Mouse (Mus musculus) layer of hippocampus, adult 11-12 months (tissue): ENCODE results near the gene Xylb.

ENCODE experiments used
- DNase-seq: peaks from one replicate; pipeline ENCODE4 v3.0.0; 2022; ENCODE audit warnings: low spot score

The Xylb gene

DNA sequence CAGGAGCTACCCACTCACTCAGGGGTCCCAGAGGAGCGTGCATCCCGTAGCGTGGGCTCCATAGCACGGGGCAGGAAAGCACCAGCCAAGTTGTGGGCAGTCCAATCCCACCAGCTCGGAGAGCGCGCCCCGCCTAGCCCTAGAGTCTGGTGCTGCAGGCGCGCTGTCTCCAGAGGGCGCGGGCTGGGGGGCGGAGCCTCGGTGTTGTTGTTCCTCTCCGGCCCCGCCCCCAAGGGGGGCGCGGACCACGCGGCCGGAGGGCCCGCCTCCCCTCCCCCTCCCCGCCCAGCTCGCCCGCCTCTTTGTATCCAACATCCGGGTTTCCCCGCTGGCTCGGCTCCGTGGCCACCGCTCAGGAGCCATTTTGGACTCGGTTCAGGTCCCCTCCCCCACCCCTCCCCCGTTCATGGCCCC, 44.6 kb downstream of the Xylb start, which contains the start of gene Acvr2b:
Gene Acvr2b, plus strand, starts transcription at position 318 of the 414 bp plus-strand sequence.
- peak; percentile 95 for DNase-seq

DNA sequence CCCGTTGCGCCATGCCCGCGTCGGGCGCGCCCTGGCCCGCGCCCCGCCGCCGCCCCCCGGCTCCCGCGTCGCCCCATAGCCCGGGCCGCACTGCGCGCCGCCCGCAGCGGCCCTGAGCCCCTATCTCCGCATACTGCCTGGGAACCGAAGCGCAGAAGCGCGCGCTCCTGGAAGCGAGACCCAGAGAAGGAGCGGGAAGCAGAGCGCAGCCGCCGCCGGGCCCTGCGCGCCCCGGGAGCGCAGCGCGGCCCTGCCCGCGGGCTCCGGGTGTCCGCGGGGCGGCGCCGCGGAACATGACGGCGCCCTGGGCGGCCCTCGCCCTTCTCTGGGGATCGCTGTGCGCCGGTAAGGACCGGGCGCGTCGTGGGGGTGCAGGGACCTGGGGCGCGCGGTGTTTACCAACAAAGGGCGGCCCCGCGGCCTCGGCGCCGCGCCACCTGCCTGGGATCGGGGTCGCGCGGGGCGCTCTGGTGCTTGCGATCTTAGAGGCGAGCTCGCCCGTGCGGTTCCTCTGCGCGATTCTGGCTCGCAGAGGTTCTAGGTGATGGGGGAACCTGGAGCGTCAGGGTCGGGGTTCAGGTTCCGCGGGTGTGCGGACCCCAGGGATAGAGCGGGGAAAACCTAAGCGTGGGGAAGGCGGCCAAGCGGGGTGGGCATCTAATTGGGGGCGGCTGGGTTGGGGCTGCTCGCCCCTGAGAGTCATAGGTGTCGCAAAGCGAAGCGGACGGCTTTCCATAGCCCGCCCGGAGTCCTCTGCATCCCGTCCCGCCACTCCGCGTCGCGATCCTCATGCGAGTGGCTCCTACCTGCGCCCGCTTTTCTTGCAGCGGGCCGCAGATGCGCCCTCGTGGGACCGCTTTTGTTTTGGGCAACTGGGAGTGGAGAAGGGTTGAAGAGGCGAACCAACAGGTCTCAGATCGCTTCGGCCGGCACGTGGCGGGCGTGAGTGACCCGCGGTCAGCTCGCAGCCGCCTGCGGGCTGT, 45.4 kb downstream of the Xylb start:
- DNase-seq, result peak; percentile 57

DNA sequence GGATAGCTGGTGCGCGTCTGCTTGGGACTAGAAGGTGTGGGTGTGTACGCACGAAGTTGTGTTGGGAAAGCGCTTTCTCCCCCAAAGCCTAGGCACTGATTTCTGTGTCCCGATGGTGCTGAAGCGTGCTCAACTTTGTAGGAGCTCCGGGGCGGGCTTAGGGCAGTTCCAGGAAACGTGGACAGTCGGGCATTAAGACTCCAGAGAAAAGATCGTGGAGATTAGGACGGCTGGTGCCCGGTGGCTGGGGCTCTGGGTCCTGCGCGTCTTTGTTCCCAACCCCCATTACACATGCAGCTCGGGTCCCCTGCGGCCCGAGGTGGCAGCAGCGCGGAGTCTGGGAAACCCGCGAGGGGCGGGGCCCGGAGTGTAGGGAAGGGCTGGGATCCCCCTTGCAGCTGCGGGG, 46.1 kb downstream of the Xylb start:
- DNase-seq, result peak; percentile 31

DNA sequence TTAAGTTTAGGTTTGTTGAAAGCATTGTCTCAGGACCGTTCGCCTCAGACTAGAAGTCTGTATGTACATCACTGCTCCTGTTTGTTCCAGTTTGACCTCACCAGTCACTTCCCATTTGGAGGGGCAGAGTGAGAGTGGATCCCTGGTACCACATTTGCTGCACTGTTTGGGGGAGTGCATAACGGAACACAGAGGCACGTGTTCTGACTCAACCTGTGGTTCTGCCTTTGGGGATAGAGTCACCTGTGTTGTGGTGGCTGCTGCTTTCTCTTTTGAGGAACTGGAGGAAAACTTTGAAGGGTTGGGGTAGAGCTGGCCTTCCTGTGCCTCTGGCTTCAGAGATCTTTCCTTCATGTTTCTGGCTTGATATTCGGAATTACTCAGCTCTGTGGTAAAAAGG, 46.9 kb downstream of the Xylb start:
- no peak for DNase-seq

DNA sequence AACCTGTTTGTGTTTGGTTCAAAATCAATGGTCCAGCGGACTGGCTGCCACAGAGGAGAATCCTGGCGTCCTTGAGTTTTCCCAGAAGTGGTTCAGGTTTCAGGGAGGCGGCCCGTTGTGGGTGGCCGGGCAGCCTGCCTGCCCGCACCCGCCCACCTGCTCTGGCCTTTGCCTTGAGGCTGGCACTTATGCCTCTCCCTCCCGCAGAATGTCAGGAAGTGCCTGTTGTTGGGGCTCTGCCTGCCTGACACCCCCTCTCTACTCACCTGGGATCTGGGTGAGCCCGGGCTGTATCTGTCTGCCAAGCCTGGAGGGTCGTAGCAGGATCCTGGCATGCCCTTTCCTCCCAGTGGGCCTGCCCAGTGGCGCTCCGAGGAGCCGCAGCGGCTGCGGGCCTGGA, 50.7 kb downstream of the Xylb start:
- DNase-seq, result no peak

DNA sequence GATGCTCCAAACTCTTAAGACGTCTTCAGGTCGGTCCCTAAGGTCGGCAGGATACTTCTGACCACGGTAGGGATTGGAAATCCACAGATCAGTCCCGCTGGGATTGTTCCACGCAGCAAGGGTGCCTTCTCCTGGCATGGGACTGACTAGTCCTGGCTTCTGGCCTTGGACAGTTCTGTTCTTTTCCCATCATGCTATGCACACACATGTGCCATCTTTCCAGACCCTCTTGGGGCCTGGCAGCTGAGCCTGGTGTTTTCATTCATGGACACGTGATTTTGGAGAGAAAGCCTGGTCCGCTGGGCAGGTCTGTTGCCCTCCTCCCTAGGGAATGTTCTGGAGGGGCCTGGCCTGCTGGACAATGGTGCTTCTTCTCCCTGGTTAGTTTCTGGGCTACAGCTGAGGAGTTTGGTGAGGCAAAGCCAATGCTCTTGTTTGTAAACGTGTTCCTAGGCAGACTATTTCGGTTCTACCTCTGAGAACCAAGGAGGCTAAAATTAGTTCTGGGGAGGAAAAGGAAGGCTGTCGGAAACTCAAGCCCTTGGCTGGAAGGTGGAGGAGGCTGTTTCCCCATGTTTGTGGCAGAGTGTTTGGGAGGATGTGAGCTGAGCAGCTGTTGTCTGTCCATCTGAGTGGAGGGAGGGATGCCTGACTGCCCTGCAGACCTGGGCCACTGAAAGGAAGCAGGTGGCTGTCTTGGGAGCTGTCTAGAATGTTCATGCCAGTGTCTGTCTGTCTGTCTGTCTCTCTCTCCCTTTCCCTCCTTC, 51.9 kb downstream of the Xylb start:
- DNase-seq, result no peak

DNA sequence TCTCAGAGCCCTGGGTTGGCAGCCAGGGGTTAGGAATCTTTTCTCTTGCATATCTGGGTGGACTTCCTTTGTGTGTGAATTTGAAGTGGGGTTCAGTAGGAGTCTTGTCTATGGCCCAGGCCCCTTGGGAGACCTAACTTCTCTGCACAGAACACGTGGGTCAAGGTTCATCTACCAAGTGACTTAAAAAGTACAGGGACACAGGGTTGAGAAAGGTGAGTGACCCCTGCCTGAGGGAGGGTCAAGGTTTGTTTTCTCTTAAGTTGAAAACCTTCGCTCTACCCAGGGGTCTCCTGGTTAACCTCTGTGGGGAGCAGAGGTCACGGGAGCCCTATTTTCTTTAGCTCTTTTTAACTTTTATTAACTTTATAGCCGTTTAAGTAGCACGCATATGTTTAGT, 52.7 kb downstream of the Xylb start:
- no peak for DNase-seq

DNA sequence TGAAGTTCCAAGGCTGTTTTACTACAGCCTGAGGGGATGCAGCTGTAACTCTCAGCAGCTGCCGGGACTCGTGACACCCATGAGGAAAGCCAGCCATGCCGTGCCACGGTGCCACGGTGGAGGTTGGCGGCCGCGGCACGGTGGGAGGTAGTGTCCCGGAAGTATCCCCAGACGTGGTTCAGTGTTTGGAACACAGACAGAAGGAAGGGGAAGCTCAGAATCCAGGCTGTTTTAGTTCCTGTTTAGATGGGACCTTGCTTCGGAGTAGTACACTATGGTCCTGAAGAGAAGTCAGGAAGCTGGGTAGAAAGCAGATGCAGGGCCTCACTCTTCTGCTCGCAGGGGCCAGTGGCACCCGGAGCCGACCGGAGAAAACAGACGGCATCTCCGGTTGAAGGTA, 60.8 kb downstream of the Xylb start:
- DNase-seq, result no peak

DNA sequence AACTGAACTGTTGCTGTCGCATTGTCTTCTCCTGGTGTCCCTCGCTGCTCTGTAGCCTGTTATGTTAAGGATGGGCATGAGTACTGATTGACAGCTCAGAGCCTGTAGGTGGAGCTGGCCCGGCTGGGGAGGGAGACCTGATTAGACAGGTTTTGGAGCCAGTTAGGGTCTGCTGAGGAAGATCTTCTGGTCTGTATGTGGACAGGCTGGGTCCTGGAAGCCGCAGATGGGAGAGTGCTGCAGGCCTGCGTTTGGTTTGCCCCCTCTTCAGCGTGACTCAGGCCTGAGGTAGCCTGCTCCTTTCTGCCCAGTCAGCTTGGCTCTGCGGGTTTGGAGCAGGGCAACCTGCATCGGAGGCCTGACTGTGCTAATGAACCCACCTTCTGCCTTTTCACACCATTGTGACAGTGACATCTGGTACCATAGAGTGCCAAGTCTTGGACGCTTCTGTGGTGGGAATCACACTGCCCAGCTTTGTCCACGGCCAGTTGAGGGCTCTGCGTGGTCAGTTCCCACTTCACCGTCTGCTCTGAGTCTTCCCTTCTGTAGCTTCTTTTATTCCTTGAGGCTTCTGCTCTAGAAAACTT, 62.8 kb downstream of the Xylb start:
- no peak for DNase-seq

DNA sequence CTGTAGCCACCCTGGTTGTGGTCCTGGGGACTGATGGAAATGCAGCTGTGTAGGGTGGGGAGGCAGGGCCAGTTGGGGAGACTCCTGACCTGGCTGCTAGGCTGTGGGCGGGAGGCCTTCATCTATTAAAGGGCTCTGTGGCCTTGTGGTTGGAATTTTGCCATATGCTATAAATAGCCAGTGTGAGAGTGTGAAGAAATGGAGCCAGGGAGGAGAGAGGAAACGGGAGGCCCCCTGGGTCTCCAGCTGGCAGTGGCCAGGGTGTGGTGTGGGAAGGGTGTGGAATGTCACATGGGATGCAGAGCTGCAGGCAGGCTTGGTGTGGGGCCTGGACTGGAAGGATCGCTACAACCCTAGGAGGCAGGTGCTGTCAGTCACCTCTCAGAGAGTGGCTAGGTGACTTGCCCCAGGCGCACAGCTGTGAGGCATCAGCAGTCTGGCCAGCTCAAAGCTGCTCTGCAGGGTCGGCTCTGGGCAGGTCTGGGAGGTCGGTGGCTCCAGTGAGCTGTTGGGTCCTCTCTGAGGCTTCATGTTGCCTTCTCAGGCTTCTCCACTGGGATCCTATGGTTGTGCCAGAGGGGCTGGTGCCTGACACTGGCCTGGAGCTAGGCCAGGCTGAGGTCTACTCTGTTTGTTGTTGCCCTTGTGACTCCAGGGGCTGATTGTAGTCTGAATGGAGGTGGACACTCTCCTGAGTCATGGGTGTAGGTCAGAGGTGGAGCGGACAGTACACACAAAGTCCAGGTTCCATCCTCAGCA, 68.2 kb downstream of the Xylb start:
- DNase-seq, result no peak

DNA sequence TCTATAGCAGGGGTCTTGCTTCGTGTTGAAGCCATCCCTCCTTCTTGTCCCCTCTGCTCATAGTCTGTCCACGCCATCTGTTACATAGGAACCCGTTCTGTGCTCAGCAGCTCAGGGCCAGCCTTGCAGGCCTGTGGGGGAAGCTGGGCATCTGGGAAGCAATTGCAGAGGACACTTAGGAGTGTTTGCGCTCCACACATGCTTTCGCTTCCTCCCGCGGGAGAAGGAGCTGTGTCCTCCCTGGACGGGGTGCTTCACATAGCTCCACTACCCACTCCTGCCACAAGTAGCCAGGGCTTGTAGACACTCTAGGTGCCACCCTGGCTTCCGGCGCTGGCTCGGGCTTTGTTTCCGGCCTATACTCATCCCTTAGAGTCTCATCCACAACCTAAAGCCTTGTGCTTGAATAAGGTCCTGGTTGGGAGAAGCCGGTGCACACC, 68.8 kb downstream of the Xylb start:
- no peak for DNase-seq

DNA sequence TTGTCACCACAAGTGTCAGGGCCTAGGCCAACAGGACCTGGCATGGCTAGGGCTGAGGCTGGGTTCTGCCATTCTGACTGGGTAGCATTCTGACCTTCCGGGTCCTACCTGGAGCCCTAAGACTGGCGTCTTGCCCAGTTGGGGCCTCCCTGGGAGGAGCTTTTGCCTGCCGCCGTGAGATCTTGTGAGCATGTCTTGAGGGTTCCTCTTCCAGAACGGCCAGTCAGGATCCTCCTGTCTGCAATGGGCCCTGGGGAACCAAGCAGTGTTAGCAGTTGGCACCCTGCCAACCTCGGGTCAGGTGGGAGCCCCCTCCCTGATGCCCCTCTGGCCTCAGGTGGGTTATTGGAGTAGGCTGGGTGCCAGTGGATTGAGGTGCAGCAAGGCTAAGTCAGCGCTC, 69.3 kb downstream of the Xylb start:
- DNase-seq, result no peak

DNA sequence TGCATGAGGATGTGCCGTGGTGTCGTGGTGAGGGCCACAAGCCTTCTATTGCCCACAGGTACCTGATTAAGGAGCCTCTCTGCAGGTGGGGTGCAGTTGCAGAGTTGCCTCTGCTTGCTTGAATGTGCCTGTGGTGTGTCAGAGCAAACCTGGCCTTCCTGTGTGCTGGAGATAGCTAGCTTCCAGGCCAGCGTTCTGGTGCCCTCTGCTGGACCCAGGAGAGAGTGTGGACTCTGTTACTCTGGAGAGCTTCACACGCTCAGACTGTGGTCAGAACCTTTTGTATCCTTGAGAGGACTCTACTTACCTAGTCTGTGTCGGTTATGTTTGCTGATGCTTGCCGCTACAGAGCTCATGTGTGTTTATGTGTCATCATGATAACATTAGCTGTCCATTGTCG, 73.1 kb downstream of the Xylb start:
- peak; percentile 87 for DNase-seq

DNA sequence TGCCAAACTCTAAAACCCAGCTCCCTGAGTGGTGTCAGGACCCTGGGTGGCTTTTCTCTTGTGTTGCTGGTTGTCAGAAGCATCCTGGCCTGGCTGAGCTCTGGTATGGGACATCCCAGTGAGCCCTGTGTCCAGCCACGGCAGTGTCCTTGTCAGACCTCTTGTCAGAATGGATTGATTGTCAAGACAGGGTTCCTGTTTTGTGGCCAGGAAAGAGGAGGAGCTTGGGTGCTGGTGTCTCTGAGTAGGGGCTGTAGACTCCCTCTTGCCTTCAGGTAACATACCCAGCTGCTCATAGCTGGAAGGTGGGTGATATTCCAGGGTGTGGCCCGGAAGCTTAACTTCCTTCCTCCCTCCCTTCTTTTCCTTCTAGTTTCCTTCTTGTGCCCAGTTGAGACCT, 78.7 kb downstream of the Xylb start:
- DNase-seq, result no peak

DNA sequence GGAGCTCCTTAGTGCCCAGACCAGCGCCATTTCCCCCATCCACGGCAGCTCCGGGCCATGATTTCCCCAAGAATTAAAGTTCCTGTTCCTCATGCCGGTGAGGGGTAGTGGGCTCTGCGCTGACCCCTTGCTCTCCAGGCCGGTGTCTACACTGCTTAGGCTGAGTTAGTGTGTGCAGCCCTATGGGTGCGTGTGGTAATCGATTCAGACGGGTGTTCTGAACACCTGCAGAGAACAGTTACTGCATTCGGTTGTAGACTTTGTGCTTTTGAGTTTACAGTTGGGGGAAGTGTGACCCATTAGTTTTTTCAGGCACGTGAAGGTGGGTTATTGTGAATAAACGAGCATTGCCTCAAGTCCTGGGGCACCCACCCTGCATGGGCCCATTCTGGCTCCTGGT, 80.9 kb downstream of the Xylb start:
- DNase-seq, result no peak

DNA sequence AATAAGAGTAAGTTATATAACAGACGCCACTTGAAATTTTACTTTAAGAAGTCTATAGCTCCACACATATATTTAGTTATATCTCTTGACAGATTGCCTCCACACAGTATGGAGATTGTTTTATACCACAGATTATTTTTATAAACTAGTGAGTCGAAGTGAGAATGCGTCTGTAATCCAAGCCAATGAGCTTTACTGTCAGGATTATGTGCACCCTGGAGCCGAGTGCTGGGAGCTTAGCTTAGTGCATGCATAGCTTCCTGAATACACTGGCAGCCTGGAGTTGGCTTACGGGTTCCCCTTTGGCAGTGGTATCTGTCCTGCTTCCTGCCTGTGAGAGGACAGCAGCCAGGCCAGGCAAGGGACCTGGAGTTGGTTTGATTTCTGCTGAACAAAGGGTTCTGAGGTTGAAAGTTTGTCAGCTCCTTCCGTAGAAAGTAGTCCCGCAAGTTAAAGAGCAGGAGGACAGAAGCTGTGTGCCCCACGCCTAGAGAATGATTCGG, 81.4 kb downstream of the Xylb start:
- no peak for DNase-seq
